ENCODE assay signal across 8 mouse cellular contexts in genomic region chr7:122020667-122021354, GRCm38 (mm10). TPM values are rescaled to one million over a fixed set of nuclear protein-coding genes. Genes with fewer than 3 reads are reported as not detected.
DNase-seq lines count a peak whose midpoint lies in the region; ATAC-seq and TF ChIP-seq lines count a peak whose summit lies in the region.

Gene Gga2, minus strand, starts transcription at chr7:122021222.

- TF ChIP-seq CTCF in left cerebral cortex, adult 2 months (IDR thresholded peaks at IDR 0.05): no peak; the same call in 1 of the 2 replicates

- peak within 1 kb of the TSS; percentile 79 for H3K4me2 ChIP-seq in hindbrain, embryonic 16.5 days (ENCODE audit: low read length)

- H3K4me1 ChIP-seq in hindbrain, embryonic 16.5 days (ENCODE audit: control insufficient read depth, insufficient read depth, low read depth, low read length): peaks cover 20% of the 10 kb centered on the region

- no peaks in the 10 kb centered on the region for H3K36me3 ChIP-seq in hindbrain, embryonic 16.5 days (ENCODE audit: control insufficient read depth, insufficient read depth, low read length)

- H3K4me3 ChIP-seq in hindbrain, embryonic 16.5 days (ENCODE audit: low read length): peak within 1 kb of the TSS; percentile 64
- peak within 1 kb of the TSS; percentile 96 for H3K4me3 ChIP-seq in left cerebral cortex, adult 2 months

- H3K9me3 ChIP-seq in hindbrain, embryonic 16.5 days (ENCODE audit: control insufficient read depth, low read length): no peaks in the 10 kb centered on the region

- intact Hi-C loops in left cerebral cortex, adult 2 months (cut with DNase I): no loop called here

- H3K9ac ChIP-seq in hindbrain, embryonic 16.5 days (ENCODE audit: low read depth, low read length): peak within 1 kb of the TSS; percentile 95

- no peaks in the 10 kb centered on the region for H3K27me3 ChIP-seq in hindbrain, embryonic 16.5 days (replicated peaks; ENCODE audit: control insufficient read depth, insufficient read depth, low read length)

- under 1% methylated on average over 47 of the region's 50 CpGs for WGBS in hindbrain, embryonic 16.5 days

- H3K27ac ChIP-seq in hindbrain, embryonic 16.5 days (ENCODE audit: low read depth, low read length): peak within 1 kb of the TSS; percentile 93
- peak within 1 kb of the TSS; percentile 83 for H3K27ac ChIP-seq in left cerebral cortex, adult 2 months

- peak; percentile 89 for ATAC-seq in hindbrain, embryonic 16.5 days
- peak; percentile 86 for ATAC-seq in megakaryocyte, adult 5-6 weeks (ENCODE audit: poor library complexity, severe bottlenecking)

- DNase-seq in T-cell, adult 2 months (ENCODE audit: low spot score): peak; percentile 82
- peak; percentile 81 to 87 for DNase-seq in cerebellum, postnatal 36 days
- DNase-seq in gastrocnemius, adult 18-20 months (ENCODE audit: low spot score): peak; percentile 89
- peak; percentile 86 to 89 for DNase-seq in left cerebral cortex, adult 2 months (ENCODE audit: extremely low spot score in 1 of 2, low spot score in 2 of 2)
- DNase-seq in right cerebral cortex, adult 2 months (ENCODE audit: low spot score in 2 of 2): peak; percentile 81 to 88
- DNase-seq in urinary bladder, postnatal 14 days (ENCODE audit: low spot score): peak; percentile 89

RNA-seq across cellular contexts. Expression of gene Gga2, which starts in this region (rescaled TPM):
- 10 to 100 TPM; 11.8 to 14.8 TPM for total RNA-seq in gastrocnemius, adult 18-20 months (2021)
- 46.5 and 51.4 TPM in 2 replicates for polyA plus RNA-seq in hindbrain, embryonic 16.5 days (2015; fragmentation: Nextera tagmentation; extraction: Ambion mirVana)
- total RNA-seq in left cerebral cortex, adult 2 months (2021): 10 to 100 TPM; 31.2 to 34.6 TPM
- total RNA-seq in megakaryocyte, adult 5-6 weeks (2015): 3.9 and 5.2 TPM in 2 replicates
- 3.4 and 5.1 TPM in 2 replicates for total RNA-seq in megakaryocyte, adult 5-6 weeks (2017)

Comparison
In these comparisons a context has a peak if more than half of its experiments do, and no peak if none do; other contexts are left out.
1. Peak in every context shown above with its lines: DNase-seq, ATAC-seq, H3K4me3 ChIP-seq and H3K27ac ChIP-seq.